Mouse (Mus musculus): ENCODE data around the gene Kdm1b. TPM values are rescaled to one million over a fixed set of nuclear protein-coding genes. Genes with fewer than 3 reads are reported as not detected.

The Kdm1b gene
- total and polyA plus RNA-seq, 3 experiments, result 9.6 to 12.6 TPM; not detected in 1

GRCm38 (mm10) chr13:47088433-47088832, 45.1 kb downstream of the Kdm1b start:
- peaks cover 1% of the 10 kb centered on the region; the same call in 1 of the 2 replicates for H3K79me2 ChIP-seq (ENCODE audit: control insufficient read depth, insufficient read depth, low read length, poor library complexity)
- H3K9ac ChIP-seq (ENCODE audit: control insufficient read depth, low read depth, low read length, poor library complexity, severe bottlenecking), result no peak overlapping the region
- H3K4me3 ChIP-seq (ENCODE audit: control insufficient read depth in 1 of 2, insufficient read depth in 1 of 2, low read depth in 2 of 2, low read length in 2 of 2), result no peak overlapping the region
- peaks cover 0 to 42% of the 10 kb centered on the region in 2 experiments for H3K36me3 ChIP-seq (ENCODE audit: control insufficient read depth in 1 of 2, insufficient read depth in 2 of 2, low read length in 2 of 2)
- no peaks in the 10 kb centered on the region for H3K9me3 ChIP-seq (replicated peaks; ENCODE audit: insufficient read depth, low read length)
- H3K27ac ChIP-seq (ENCODE audit: control insufficient read depth, low read depth, low read length), result no peak overlapping the region
- no peaks in the 10 kb centered on the region for H3K27me3 ChIP-seq (ENCODE audit: control insufficient read depth in 1 of 2, insufficient read depth in 2 of 2, low read length in 2 of 2)
- H3K4me1 ChIP-seq (ENCODE audit: control insufficient read depth in 1 of 2, insufficient read depth in 2 of 2, low read length in 2 of 2), result no peaks in the 10 kb centered on the region
- no peak for DNase-seq (ENCODE audit: low read depth, low spot score)
- no peak for TF ChIP-seq POLR2A (IDR thresholded peaks at IDR 0.05; ENCODE audit: control insufficient read depth in 1 of 2, insufficient read depth in 1 of 2, low read depth in 1 of 2, low read length in 2 of 2, poor library complexity in 1 of 2)
- TF ChIP-seq E2F4 (IDR thresholded peaks at IDR 0.05; ENCODE audit: borderline replicate concordance, low read depth, low read length), result no peak
- no peak for TF ChIP-seq SMC3 (IDR thresholded peaks at IDR 0.05; ENCODE audit: low read depth, low read length)
- TF ChIP-seq ELF1 (IDR thresholded peaks at IDR 0.05; ENCODE audit: low read depth, low read length), result no peak
- no peak for TF ChIP-seq HCFC1 (IDR thresholded peaks at IDR 0.05; ENCODE audit: low read depth, low read length)
- TF ChIP-seq EP300 (IDR thresholded peaks at IDR 0.05; ENCODE audit: low read depth in 1 of 2, low read length in 2 of 2), result no peak
- TF ChIP-seq USF2 (IDR thresholded peaks at IDR 0.05; ENCODE audit: borderline replicate concordance in 1 of 2, insufficient read depth in 1 of 2, low read depth in 1 of 2, low read length in 2 of 2), result no peak
- no peak for TF ChIP-seq USF1 (IDR thresholded peaks at IDR 0.05; ENCODE audit: low read depth, low read length)
- no peak for TF ChIP-seq ZNF384 (IDR thresholded peaks at IDR 0.05; ENCODE audit: low read depth, low read length)

DNA sequence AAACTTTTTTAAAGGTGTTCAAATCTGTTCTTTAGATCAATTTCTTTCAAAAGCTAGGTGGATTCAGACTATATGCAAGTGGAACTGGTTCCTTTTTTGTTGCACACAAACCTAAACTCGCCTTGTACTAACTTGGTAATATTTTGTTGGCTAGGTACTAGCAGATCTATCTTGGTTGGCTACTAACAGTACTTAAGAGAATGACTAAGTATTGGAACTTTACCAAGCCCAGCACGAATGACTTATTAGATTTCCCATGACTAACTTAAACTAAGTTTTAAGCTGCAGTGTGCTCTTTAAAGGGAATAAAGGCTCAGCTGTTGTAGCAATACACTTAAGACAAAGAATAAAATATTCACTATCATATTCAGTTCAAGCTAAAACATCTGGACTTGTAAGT, 46.0 kb downstream of the Kdm1b start:
- no peak for DNase-seq (ENCODE audit: low read depth, low spot score)
- H3K4me1 ChIP-seq (ENCODE audit: control insufficient read depth in 1 of 2, insufficient read depth in 2 of 2, low read length in 2 of 2), result no peaks in the 10 kb centered on the region
- H3K27ac ChIP-seq (ENCODE audit: control insufficient read depth, low read depth, low read length), result no peak overlapping the region
- TF ChIP-seq POLR2A (IDR thresholded peaks at IDR 0.05; ENCODE audit: control insufficient read depth in 1 of 2, insufficient read depth in 1 of 2, low read depth in 1 of 2, low read length in 2 of 2, poor library complexity in 1 of 2) (no peak), TCF12 (IDR thresholded peaks at IDR 0.05; ENCODE audit: low read depth, low read length) (no peak), ZMIZ1 (IDR thresholded peaks at IDR 0.05; ENCODE audit: low read depth, low read length) (no peak), MAZ (IDR thresholded peaks at IDR 0.05; ENCODE audit: low read depth, low read length) (no peak), KAT2A (conservative IDR thresholded peaks at IDR 0.05; ENCODE audit: low read depth, low read length) (no peak), EP300 (IDR thresholded peaks at IDR 0.05; ENCODE audit: low read depth in 1 of 2, low read length in 2 of 2) (no peak), USF2 (IDR thresholded peaks at IDR 0.05; ENCODE audit: borderline replicate concordance in 1 of 2, insufficient read depth in 1 of 2, low read depth in 1 of 2, low read length in 2 of 2) (no peak), ZC3H11A (IDR thresholded peaks at IDR 0.05; ENCODE audit: low read depth, low read length) (no peak), MXI1 (IDR thresholded peaks at IDR 0.05; ENCODE audit: low read depth, low read length) (no peak), CHD2 (IDR thresholded peaks at IDR 0.05; ENCODE audit: low read length) (no peak), GATA1 (IDR thresholded peaks at IDR 0.05; ENCODE audit: low read depth, low read length) (no peak), SMC3 (IDR thresholded peaks at IDR 0.05; ENCODE audit: low read depth, low read length) (no peak), POLR2AphosphoS5 (IDR thresholded peaks at IDR 0.05; ENCODE audit: borderline replicate concordance, low read depth, low read length) (no peak), MEF2A (IDR thresholded peaks at IDR 0.05; ENCODE audit: extremely low read depth, insufficient replicate concordance, low read depth, low read length, poor library complexity, severe bottlenecking) (no peak), MYC (IDR thresholded peaks at IDR 0.05; ENCODE audit: low read depth, low read length) (no peak)
- peaks cover 1% of the 10 kb centered on the region; the same call in 1 of the 2 replicates for H3K79me2 ChIP-seq (ENCODE audit: control insufficient read depth, insufficient read depth, low read length, poor library complexity)
- no peak overlapping the region for H3K9ac ChIP-seq (ENCODE audit: control insufficient read depth, low read depth, low read length, poor library complexity, severe bottlenecking)
- peaks cover 2 to 37% of the 10 kb centered on the region in 2 experiments for H3K36me3 ChIP-seq (ENCODE audit: control insufficient read depth in 1 of 2, insufficient read depth in 2 of 2, low read length in 2 of 2)
- no peak overlapping the region for H3K4me3 ChIP-seq (ENCODE audit: control insufficient read depth in 1 of 2, insufficient read depth in 1 of 2, low read depth in 2 of 2, low read length in 2 of 2)
- H3K27me3 ChIP-seq (ENCODE audit: control insufficient read depth in 1 of 2, insufficient read depth in 2 of 2, low read length in 2 of 2), result no peaks in the 10 kb centered on the region
- H3K9me3 ChIP-seq (replicated peaks; ENCODE audit: insufficient read depth, low read length), result no peaks in the 10 kb centered on the region
